Mouse (Mus musculus): ENCODE measurements around the gene Fam198b. TPM values are rescaled to one million over a fixed set of nuclear protein-coding genes. Genes with fewer than 3 reads are reported as not detected.
A peak's percentile ranks its signal among the peaks of the same experiment; 100 is the strongest.

Gene Fam198b
- total and polyA plus RNA-seq, 3 experiments: 1.5 to 3.1 TPM; not detected in 1

DNA sequence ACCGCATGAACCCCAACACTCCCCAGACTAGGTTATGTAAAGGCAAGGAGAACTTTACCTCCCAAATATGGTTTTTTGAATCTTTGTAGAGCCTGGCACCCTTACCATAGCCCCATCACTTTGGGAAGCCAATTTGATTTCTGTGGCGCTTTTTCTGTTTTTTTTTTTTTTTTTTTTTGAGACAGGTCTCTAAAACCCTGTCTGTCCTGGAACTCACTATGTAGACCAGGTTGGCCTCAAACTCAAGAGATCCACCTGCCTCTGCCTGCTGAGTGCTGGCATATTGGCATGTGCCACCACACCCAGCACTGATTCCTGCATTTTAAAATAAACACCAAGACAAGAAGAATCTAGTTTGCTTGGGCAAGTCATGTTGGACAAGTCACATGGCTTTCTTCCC is 16.2 kb downstream of the Fam198b start:
- Histone ChIP-seq H3K27ac (ENCODE audit: control insufficient read depth, low read depth, low read length) (no peak overlapping the region), H3K27me3 (ENCODE audit: control insufficient read depth in 1 of 2, insufficient read depth in 2 of 2, low read length in 2 of 2) (no peaks in the 10 kb centered on the region), H3K9me3 (replicated peaks; ENCODE audit: insufficient read depth, low read length) (no peaks in the 10 kb centered on the region), H3K4me1 (ENCODE audit: control insufficient read depth in 1 of 2, insufficient read depth in 2 of 2, low read length in 2 of 2) (peaks cover 5 to 10% of the 10 kb centered on the region in 2 experiments), H3K36me3 (ENCODE audit: control insufficient read depth in 1 of 2, insufficient read depth in 2 of 2, low read length in 2 of 2) (peaks cover 0 to 14% of the 10 kb centered on the region in 2 experiments; a peak in 2 of 4 replicates), H3K4me3 (ENCODE audit: control insufficient read depth in 1 of 2, insufficient read depth in 1 of 2, low read depth in 2 of 2, low read length in 2 of 2) (no peak overlapping the region), H3K9ac (ENCODE audit: control insufficient read depth, low read depth, low read length, poor library complexity, severe bottlenecking) (no peak overlapping the region), H3K79me2 (ENCODE audit: control insufficient read depth, insufficient read depth, low read length, poor library complexity) (no peaks in the 10 kb centered on the region)
- DNase-seq (ENCODE audit: low read depth, low spot score): no peak
- TF ChIP-seq GATA1 (IDR thresholded peaks at IDR 0.05; ENCODE audit: low read depth, low read length): no peak
- 0 out of 2 replicates have a peak, but pooled peaks have one; percentile 5 for TF ChIP-seq USF1 (IDR thresholded peaks at IDR 0.05; ENCODE audit: low read depth, low read length)
- TF ChIP-seq GABPA (IDR thresholded peaks at IDR 0.05; ENCODE audit: low read depth, low read length): no peak
- peak; percentile 68 for TF ChIP-seq ZNF384 (IDR thresholded peaks at IDR 0.05; ENCODE audit: low read depth, low read length)
- TF ChIP-seq ZC3H11A (IDR thresholded peaks at IDR 0.05; ENCODE audit: low read depth, low read length): no peak
- TF ChIP-seq POLR2A (IDR thresholded peaks at IDR 0.05; ENCODE audit: control insufficient read depth in 1 of 2, insufficient read depth in 1 of 2, low read depth in 1 of 2, low read length in 2 of 2, poor library complexity in 1 of 2): no peak
- no peak for TF ChIP-seq NELFE (IDR thresholded peaks at IDR 0.05; ENCODE audit: low read depth, low read length)
- no peak for TF ChIP-seq TBP (IDR thresholded peaks at IDR 0.05; ENCODE audit: low read depth, low read length)
- no peak for TF ChIP-seq ELF1 (IDR thresholded peaks at IDR 0.05; ENCODE audit: low read depth, low read length)
- TF ChIP-seq MYB (IDR thresholded peaks at IDR 0.05; ENCODE audit: low read depth, low read length): no peak
- TF ChIP-seq BHLHE40 (IDR thresholded peaks at IDR 0.05; ENCODE audit: borderline replicate concordance, low read depth, low read length): no peak

DNA sequence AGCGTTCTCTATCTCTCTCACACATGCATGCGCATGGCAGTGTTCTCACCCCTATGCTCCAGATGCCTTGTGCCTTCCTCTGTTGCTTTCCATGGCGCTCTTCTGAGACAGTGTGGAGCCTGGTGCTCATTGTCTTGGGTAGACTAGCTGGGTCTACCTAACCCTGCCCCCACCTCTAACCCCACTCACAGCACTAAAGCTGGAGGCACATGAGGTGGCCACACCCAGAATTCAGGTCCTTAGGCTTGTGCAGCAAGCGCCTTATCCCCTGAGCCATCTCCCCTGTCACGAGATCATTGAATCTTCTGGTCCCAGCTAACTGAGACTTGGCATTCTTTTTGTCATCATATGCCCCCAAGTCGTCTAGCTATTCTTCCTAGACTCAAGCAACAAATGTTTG is 17.0 kb downstream of the Fam198b start:
- DNase-seq (ENCODE audit: low read depth, low spot score): no peak
- H3K4me1 ChIP-seq (ENCODE audit: control insufficient read depth in 1 of 2, insufficient read depth in 2 of 2, low read length in 2 of 2): peaks cover 12% of the 10 kb centered on the region in 2 experiments
- no peak overlapping the region for H3K4me3 ChIP-seq (ENCODE audit: control insufficient read depth in 1 of 2, insufficient read depth in 1 of 2, low read depth in 2 of 2, low read length in 2 of 2)
- H3K27ac ChIP-seq (ENCODE audit: control insufficient read depth, low read depth, low read length): no peak overlapping the region
- H3K9ac ChIP-seq (ENCODE audit: control insufficient read depth, low read depth, low read length, poor library complexity, severe bottlenecking): no peak overlapping the region
- peaks cover 0 to 21% of the 10 kb centered on the region in 2 experiments; a peak in 2 of 4 replicates for H3K36me3 ChIP-seq (ENCODE audit: control insufficient read depth in 1 of 2, insufficient read depth in 2 of 2, low read length in 2 of 2)
- peak; percentile 43; the same call in 1 of the 2 replicates for TF ChIP-seq BHLHE40 (IDR thresholded peaks at IDR 0.05; ENCODE audit: borderline replicate concordance, low read depth, low read length)
- no peak for TF ChIP-seq NRF1 (IDR thresholded peaks at IDR 0.05; ENCODE audit: insufficient read depth, low read depth, low read length, poor library complexity, severe bottlenecking)
- H3K9me3 ChIP-seq (replicated peaks; ENCODE audit: insufficient read depth, low read length): no peaks in the 10 kb centered on the region
- H3K79me2 ChIP-seq (ENCODE audit: control insufficient read depth, insufficient read depth, low read length, poor library complexity): no peaks in the 10 kb centered on the region
- H3K27me3 ChIP-seq (ENCODE audit: control insufficient read depth in 1 of 2, insufficient read depth in 2 of 2, low read length in 2 of 2): no peaks in the 10 kb centered on the region

DNA sequence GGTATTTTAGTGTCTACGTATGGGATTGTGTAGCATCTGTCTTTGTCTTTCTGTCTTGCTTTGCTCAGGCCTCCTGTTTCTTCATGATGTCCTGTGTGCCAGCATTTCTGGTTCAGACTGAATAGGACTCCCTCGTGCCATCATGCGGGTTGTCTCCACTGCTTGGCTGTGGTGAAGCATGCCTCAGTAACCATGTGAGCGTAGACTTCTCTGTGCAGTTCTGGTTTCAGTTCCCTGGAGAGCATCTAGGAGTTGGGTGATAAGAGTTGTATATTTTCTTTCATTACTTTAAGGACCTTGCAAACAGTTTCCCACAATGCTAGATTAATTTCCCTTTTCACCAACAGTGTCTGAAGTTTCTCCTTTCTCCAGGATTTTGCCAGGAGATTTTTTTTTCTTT is 17.4 kb downstream of the Fam198b start:
- peaks cover 0 to 25% of the 10 kb centered on the region in 2 experiments; a peak in 2 of 4 replicates for H3K36me3 ChIP-seq (ENCODE audit: control insufficient read depth in 1 of 2, insufficient read depth in 2 of 2, low read length in 2 of 2)
- H3K27ac ChIP-seq (ENCODE audit: control insufficient read depth, low read depth, low read length): no peak overlapping the region

More for the DNA sequence above, 17.4 kb downstream of the Fam198b start:
- Histone ChIP-seq H3K9me3 (replicated peaks; ENCODE audit: insufficient read depth, low read length) (no peaks in the 10 kb centered on the region), H3K4me3 (ENCODE audit: control insufficient read depth in 1 of 2, insufficient read depth in 1 of 2, low read depth in 2 of 2, low read length in 2 of 2) (no peak overlapping the region), H3K27me3 (ENCODE audit: control insufficient read depth in 1 of 2, insufficient read depth in 2 of 2, low read length in 2 of 2) (no peaks in the 10 kb centered on the region), H3K79me2 (ENCODE audit: control insufficient read depth, insufficient read depth, low read length, poor library complexity) (no peaks in the 10 kb centered on the region; the same call in 1 of the 2 replicates), H3K4me1 (ENCODE audit: control insufficient read depth in 1 of 2, insufficient read depth in 2 of 2, low read length in 2 of 2) (peaks cover 14 to 16% of the 10 kb centered on the region in 2 experiments), H3K9ac (ENCODE audit: control insufficient read depth, low read depth, low read length, poor library complexity, severe bottlenecking) (no peak overlapping the region)
- DNase-seq (ENCODE audit: low read depth, low spot score): no peak
- no peak for TF ChIP-seq E2F4 (IDR thresholded peaks at IDR 0.05; ENCODE audit: borderline replicate concordance, low read depth, low read length)
- TF ChIP-seq MXI1 (IDR thresholded peaks at IDR 0.05; ENCODE audit: low read depth, low read length): no peak
- TF ChIP-seq MYB (IDR thresholded peaks at IDR 0.05; ENCODE audit: low read depth, low read length): no peak
- TF ChIP-seq CHD1 (IDR thresholded peaks at IDR 0.05; ENCODE audit: low read depth, low read length): no peak
- TF ChIP-seq RAD21 (IDR thresholded peaks at IDR 0.05; ENCODE audit: low read depth, low read length): no peak
- TF ChIP-seq GATA1 (IDR thresholded peaks at IDR 0.05; ENCODE audit: low read depth, low read length): no peak
- no peak for TF ChIP-seq UBTF (IDR thresholded peaks at IDR 0.05; ENCODE audit: borderline replicate concordance, insufficient read depth, low read depth, low read length)
- no peak for TF ChIP-seq BHLHE40 (IDR thresholded peaks at IDR 0.05; ENCODE audit: borderline replicate concordance, low read depth, low read length)
- no peak for TF ChIP-seq ZC3H11A (IDR thresholded peaks at IDR 0.05; ENCODE audit: low read depth, low read length)
- TF ChIP-seq MYC (IDR thresholded peaks at IDR 0.05; ENCODE audit: low read depth, low read length): no peak
- no peak for TF ChIP-seq TAL1 (IDR thresholded peaks at IDR 0.05; ENCODE audit: low read length)
- no peak for TF ChIP-seq ZMIZ1 (IDR thresholded peaks at IDR 0.05; ENCODE audit: low read depth, low read length)
- no peak for TF ChIP-seq POLR2A (IDR thresholded peaks at IDR 0.05; ENCODE audit: control insufficient read depth in 1 of 2, insufficient read depth in 1 of 2, low read depth in 1 of 2, low read length in 2 of 2, poor library complexity in 1 of 2)
- no peak for TF ChIP-seq SMC3 (IDR thresholded peaks at IDR 0.05; ENCODE audit: low read depth, low read length)
- TF ChIP-seq SIN3A (IDR thresholded peaks at IDR 0.05; ENCODE audit: low read length): no peak

Data from MEL (cell line).